Mouse (Mus musculus) megakaryocyte, embryonic 14.5 days (primary cell): ENCODE data around the gene Slc35f6.

ENCODE experiments used
- FLI1 ChIP-seq: IDR thresholded peaks from 2 replicates; pipeline ENCODE4 v1.6.1; 2012; ENCODE audit warnings: low read length, inconsistent platforms, mixed read lengths
- GATA1 ChIP-seq: IDR thresholded peaks from 3 replicates; pipeline ENCODE4 v1.6.1; 2012; ENCODE audit warnings: mixed read lengths, low read length, inconsistent platforms, borderline replicate concordance

- no peak for TF ChIP-seq GATA1
- TF ChIP-seq FLI1, result no peak
Observed at GRCm38 (mm10) chr5:30615416-30615815, 32.3 kb upstream of the Slc35f6 start.
